Mouse (Mus musculus) lung, adult 2 months (tissue): Measurements from ENCODE around the gene Ust.

ENCODE experiments used
- CTCF ChIP-seq: fragments of 200-500 bp; IDR thresholded peaks from 2 replicates; pipeline ENCODE4 v1.5.1; 2011; ENCODE audit warnings: mild to moderate bottlenecking, low read length, control low read depth; ENCODE audit not compliant: insufficient read depth
- POLR2A ChIP-seq: fragments of 200-500 bp; IDR thresholded peaks from 2 replicates; pipeline ENCODE4 v1.6.1; 2011; ENCODE audit warnings: low read depth, mild to moderate bottlenecking, control low read depth, low read length, borderline replicate concordance; ENCODE audit errors: extremely low read depth

DNA sequence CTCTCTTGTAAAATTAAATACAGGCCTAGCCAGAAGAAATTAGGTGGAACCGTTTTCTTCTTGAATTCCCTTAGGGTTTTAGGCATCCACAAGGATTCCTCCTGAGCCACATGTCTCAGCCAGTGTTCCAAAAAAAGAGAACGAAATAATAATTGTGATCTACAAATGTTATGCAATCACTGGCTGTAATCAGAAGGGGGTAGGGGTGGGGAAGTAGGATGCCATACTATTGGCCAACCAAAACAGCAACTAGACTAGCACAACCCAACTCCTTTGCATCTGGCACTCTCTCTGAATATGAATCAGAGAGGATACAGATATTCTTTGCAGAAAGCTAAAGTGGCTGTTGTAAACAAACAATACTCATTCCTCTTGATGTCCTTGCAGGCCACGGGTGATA is 52.7 kb downstream of the Ust start:
- TF ChIP-seq CTCF (no peak), POLR2A (no peak)
